Mouse (Mus musculus) MEL (cell line): ENCODE results near the gene Insm2. TPM values are rescaled to one million over a fixed set of nuclear protein-coding genes. Genes with fewer than 3 reads are reported as not detected.

Source experiments
- DNase-seq: peaks from one replicate; pipeline ENCODE4 v3.0.0; 2011; ENCODE audit warnings: low read depth, low spot score
- H3K27ac ChIP-seq: 2 replicates; pipeline ENCODE4 v1.5.1; 2012; ENCODE audit warnings: low read depth, mild to moderate bottlenecking, control low read depth, low read length, moderate library complexity; ENCODE audit not compliant: control insufficient read depth
- H3K27me3 ChIP-seq, 2 experiments: fragments of 150-350 bp in 1 of 2; sonication (generic) in 1 of 2; 2 replicates each; pipeline ENCODE4 v1.6.1; 2012; ENCODE audit warnings: low read length in 2 of 2, mild to moderate bottlenecking in 2 of 2, improper control_type of control experiment in 1 of 2, moderate library complexity in 1 of 2; ENCODE audit not compliant: insufficient read depth in 2 of 2, control insufficient read depth in 1 of 2
- H3K36me3 ChIP-seq, 2 experiments: 2 replicates each; pipeline ENCODE4 v1.6.1; 2012 to 2014; ENCODE audit warnings: low read length in 2 of 2, improper control_type of control experiment in 1 of 2, inconsistent platforms in 1 of 2, mild to moderate bottlenecking in 1 of 2; ENCODE audit not compliant: insufficient read depth in 2 of 2, control insufficient read depth in 1 of 2
- H3K4me1 ChIP-seq, 2 experiments: fragments of 150-350 bp in 1 of 2; sonication (generic) in 1 of 2; 2 replicates each; pipeline ENCODE4 v1.6.1; 2012; ENCODE audit warnings: low read length in 2 of 2, improper control_type of control experiment in 1 of 2, mild to moderate bottlenecking in 1 of 2; ENCODE audit not compliant: insufficient read depth in 2 of 2, control insufficient read depth in 1 of 2
- H3K4me3 ChIP-seq, 2 experiments: fragments of 150-350 bp in 1 of 2; sonication (generic) in 1 of 2; 2 replicates each; pipeline ENCODE4 v1.5.1; 2012; ENCODE audit warnings: low read depth in 2 of 2, low read length in 2 of 2, mild to moderate bottlenecking in 2 of 2, moderate library complexity in 2 of 2, control low read depth in 1 of 2, improper control_type of control experiment in 1 of 2; ENCODE audit not compliant: control insufficient read depth in 1 of 2, insufficient read depth in 1 of 2
- H3K79me2 ChIP-seq: 2 replicates; pipeline ENCODE4 v1.6.1; 2012; ENCODE audit warnings: mild to moderate bottlenecking, low read length, moderate library complexity; ENCODE audit not compliant: control insufficient read depth, poor library complexity, insufficient read depth
- H3K9ac ChIP-seq: 2 replicates; pipeline ENCODE4 v1.6.1; 2012; ENCODE audit warnings: low read depth, mild to moderate bottlenecking, control low read depth, low read length, moderate library complexity; ENCODE audit not compliant: control insufficient read depth, poor library complexity, severe bottlenecking
- H3K9me3 ChIP-seq: fragments of 150-350 bp; sonication (generic); replicated peaks from 2 replicates; pipeline ENCODE4 v1.6.1; 2012; ENCODE audit warnings: mild to moderate bottlenecking, low read length, improper control_type of control experiment, moderate library complexity; ENCODE audit not compliant: insufficient read depth
- E2F4 ChIP-seq: IDR thresholded peaks from 2 replicates; pipeline ENCODE4 v1.6.1; 2011; ENCODE audit warnings: low read depth, low read length, improper control_type of control experiment, borderline replicate concordance
- EP300 ChIP-seq, 2 experiments: IDR thresholded peaks; 2 replicates each; pipeline ENCODE4 v1.6.1; 2011; ENCODE audit warnings: improper control_type of control experiment in 2 of 2, low read length in 2 of 2, low read depth in 1 of 2, mild to moderate bottlenecking in 1 of 2
- GATA1 ChIP-seq: IDR thresholded peaks from 2 replicates; pipeline ENCODE4 v1.6.1; 2011; ENCODE audit warnings: low read depth, low read length, improper control_type of control experiment
- JUND ChIP-seq: IDR thresholded peaks from 2 replicates; pipeline ENCODE4 v1.6.1; 2011; ENCODE audit warnings: low read depth, mild to moderate bottlenecking, improper control_type of control experiment, low read length
- MAFK ChIP-seq: IDR thresholded peaks from 2 replicates; pipeline ENCODE4 v1.6.1; 2011; ENCODE audit warnings: low read depth, mild to moderate bottlenecking, low read length, improper control_type of control experiment, borderline replicate concordance
- MEF2A ChIP-seq: IDR thresholded peaks from 2 replicates; pipeline ENCODE4 v1.6.1; 2014; ENCODE audit warnings: low read depth, mild to moderate bottlenecking, inconsistent platforms, low read length, improper control_type of control experiment; ENCODE audit not compliant: poor library complexity, insufficient replicate concordance, severe bottlenecking; ENCODE audit errors: extremely low read depth
- MXI1 ChIP-seq: IDR thresholded peaks from 2 replicates; pipeline ENCODE4 v1.6.1; 2011; ENCODE audit warnings: mild to moderate bottlenecking, low read depth, low read length, improper control_type of control experiment
- MYB ChIP-seq: IDR thresholded peaks from 2 replicates; pipeline ENCODE4 v1.6.1; 2011; ENCODE audit warnings: mild to moderate bottlenecking, low read depth, low read length, improper control_type of control experiment
- NRF1 ChIP-seq: IDR thresholded peaks from 2 replicates; pipeline ENCODE4 v1.6.1; 2014; ENCODE audit warnings: low read depth, mild to moderate bottlenecking, inconsistent platforms, low read length, improper control_type of control experiment, moderate library complexity; ENCODE audit not compliant: poor library complexity, insufficient read depth, severe bottlenecking
- POLR2A ChIP-seq, 2 experiments: IDR thresholded peaks; 2 replicates each; pipeline ENCODE4 v1.6.1; 2011 to 2012; ENCODE audit warnings: low read length in 2 of 2, mild to moderate bottlenecking in 2 of 2, control low read depth in 1 of 2, improper control_type of control experiment in 1 of 2, low read depth in 1 of 2, moderate library complexity in 1 of 2; ENCODE audit not compliant: control insufficient read depth in 1 of 2, insufficient read depth in 1 of 2, poor library complexity in 1 of 2
- POLR2AphosphoS2 ChIP-seq: IDR thresholded peaks from 2 replicates; pipeline ENCODE4 v1.6.1; 2011; ENCODE audit warnings: low read length, improper control_type of control experiment
- RAD21 ChIP-seq: IDR thresholded peaks from 2 replicates; pipeline ENCODE4 v1.6.1; 2011; ENCODE audit warnings: mild to moderate bottlenecking, low read depth, low read length, improper control_type of control experiment
- TAL1 ChIP-seq: IDR thresholded peaks from 2 replicates; pipeline ENCODE4 v1.6.1; 2012; ENCODE audit warnings: mild to moderate bottlenecking, inconsistent platforms, low read length, moderate library complexity, mixed read lengths
- TCF12 ChIP-seq: IDR thresholded peaks from 2 replicates; pipeline ENCODE4 v1.6.1; 2014; ENCODE audit warnings: low read depth, mild to moderate bottlenecking, inconsistent platforms, low read length, improper control_type of control experiment, moderate library complexity
- UBTF ChIP-seq: IDR thresholded peaks from 2 replicates; pipeline ENCODE4 v1.6.1; 2012; ENCODE audit warnings: low read depth, mild to moderate bottlenecking, inconsistent platforms, low read length, improper control_type of control experiment, moderate library complexity, borderline replicate concordance; ENCODE audit not compliant: insufficient read depth
- ZKSCAN1 ChIP-seq: IDR thresholded peaks from 2 replicates; pipeline ENCODE4 v1.6.1; 2012; ENCODE audit warnings: low read depth, mild to moderate bottlenecking, inconsistent platforms, low read length, improper control_type of control experiment, moderate library complexity
- polyA plus RNA-seq, 2 experiments: library from polyadenylated mRNA; stranded (reverse) in 1 of 2; unstranded in 1 of 2; fragments of >175 nt in 1 of 2; fragments of >200 nt in 1 of 2; gene quantifications; 2 replicates each; pipeline versions ENCODE4 v1.2.1 to v1.2.4; 2012; ENCODE audit warnings: low replicate concordance in 2 of 2, low read depth in 1 of 2; ENCODE audit not compliant: insufficient read length in 2 of 2, insufficient read depth in 1 of 2, missing spikeins in 1 of 2
- total RNA-seq: library from RNA; depleted of rRNA; stranded (reverse); fragments of 300-350 nt; gene quantifications from 2 replicates; pipeline ENCODE4 v1.2.3, GENCODE M21; 2012

Gene Insm2
- total and polyA plus RNA-seq, 3 experiments = not detected

DNA sequence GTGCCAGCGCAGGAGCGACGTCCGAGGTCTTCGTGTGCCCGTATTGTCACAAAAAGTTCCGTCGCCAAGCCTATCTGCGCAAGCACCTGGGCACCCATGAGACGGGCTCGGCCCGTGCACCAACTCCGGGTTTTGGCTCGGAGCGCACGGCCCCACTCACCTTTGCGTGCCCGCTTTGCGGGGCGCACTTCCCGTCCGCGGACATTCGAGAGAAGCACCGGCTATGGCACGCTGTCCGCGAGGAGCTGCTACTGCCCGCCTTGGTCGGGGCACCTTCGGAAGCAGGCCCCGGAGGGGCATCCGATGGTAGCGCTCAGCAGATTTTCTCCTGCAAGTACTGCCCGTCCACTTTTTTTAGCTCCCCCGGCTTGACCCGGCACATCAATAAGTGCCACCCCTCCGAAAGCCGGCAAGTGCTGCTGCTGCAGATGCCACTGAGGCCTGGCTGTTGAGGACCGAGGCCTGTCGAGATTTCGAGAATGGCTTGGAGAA, 1.3 kb downstream of the Insm2 start:
- TF ChIP-seq MYB (no peak), JUND (no peak), POLR2AphosphoS2 (no peak), MAFK (no peak), EP300 (IDR thresholded peaks at IDR 0.05; ENCODE audit: low read depth in 1 of 2, low read length in 2 of 2) (no peak), ZKSCAN1 (no peak), POLR2A (IDR thresholded peaks at IDR 0.05; ENCODE audit: control insufficient read depth in 1 of 2, insufficient read depth in 1 of 2, low read depth in 1 of 2, low read length in 2 of 2, poor library complexity in 1 of 2) (no peak)
- no peaks in the 10 kb centered on the region for H3K79me2 ChIP-seq
- no peak for DNase-seq
- peaks cover 0 to 6% of the 10 kb centered on the region in 2 experiments; a peak in 2 of 4 replicates for H3K36me3 ChIP-seq
- no peaks in the 10 kb centered on the region for H3K9me3 ChIP-seq
- H3K27me3 ChIP-seq = no peaks in the 10 kb centered on the region
- H3K4me1 ChIP-seq = peaks cover 2 to 3% of the 10 kb centered on the region in 2 experiments; a peak in 1 of 4 replicates
- no peak overlapping the region for H3K9ac ChIP-seq
- H3K4me3 ChIP-seq = no peak overlapping the region
- no peak overlapping the region for H3K27ac ChIP-seq

DNA sequence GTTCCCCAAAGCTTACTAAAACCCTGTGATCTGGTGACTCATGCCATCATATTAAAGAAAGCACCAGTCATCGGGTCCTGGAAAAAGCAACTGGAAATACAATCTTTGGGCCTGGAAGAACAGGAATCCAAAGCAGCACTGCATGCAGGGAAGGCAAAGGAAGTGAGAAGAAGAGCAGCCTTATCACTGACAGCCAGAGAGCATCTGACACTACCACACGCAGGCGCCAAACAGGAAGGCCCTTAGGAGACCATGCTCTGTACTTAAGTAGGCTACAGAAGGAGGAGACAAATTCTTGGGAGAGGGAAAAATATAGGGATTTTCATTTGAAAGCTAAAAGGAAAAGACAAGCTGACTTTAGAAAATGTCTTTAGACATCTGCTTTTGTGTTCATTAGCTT, 5.2 kb downstream of the Insm2 start:
- peak; percentile 79 for DNase-seq
- TF ChIP-seq TCF12 (peak; percentile 81), POLR2A (IDR thresholded peaks at IDR 0.05; ENCODE audit: control insufficient read depth in 1 of 2, insufficient read depth in 1 of 2, low read depth in 1 of 2, low read length in 2 of 2, poor library complexity in 1 of 2) (no peak), TAL1 (peak; percentile 71), EP300 (IDR thresholded peaks at IDR 0.05; ENCODE audit: low read depth in 1 of 2, low read length in 2 of 2) (peak; percentile 56 to 76; a peak in 3 of 4 replicates), GATA1 (peak; percentile 76), ZKSCAN1 (no peak), RAD21 (no peak), MXI1 (peak; percentile 23; the same call in 1 of the 2 replicates), NRF1 (peak; percentile 57)
- no peak overlapping the region for H3K27ac ChIP-seq
- H3K9me3 ChIP-seq = no peaks in the 10 kb centered on the region
- peaks cover 2 to 3% of the 10 kb centered on the region in 2 experiments; a peak in 1 of 4 replicates for H3K4me1 ChIP-seq
- H3K79me2 ChIP-seq = no peaks in the 10 kb centered on the region
- no peak overlapping the region for H3K4me3 ChIP-seq
- H3K36me3 ChIP-seq = peaks cover 0 to 9% of the 10 kb centered on the region in 2 experiments; a peak in 2 of 4 replicates
- H3K9ac ChIP-seq = no peak overlapping the region
- H3K27me3 ChIP-seq = no peaks in the 10 kb centered on the region

DNA sequence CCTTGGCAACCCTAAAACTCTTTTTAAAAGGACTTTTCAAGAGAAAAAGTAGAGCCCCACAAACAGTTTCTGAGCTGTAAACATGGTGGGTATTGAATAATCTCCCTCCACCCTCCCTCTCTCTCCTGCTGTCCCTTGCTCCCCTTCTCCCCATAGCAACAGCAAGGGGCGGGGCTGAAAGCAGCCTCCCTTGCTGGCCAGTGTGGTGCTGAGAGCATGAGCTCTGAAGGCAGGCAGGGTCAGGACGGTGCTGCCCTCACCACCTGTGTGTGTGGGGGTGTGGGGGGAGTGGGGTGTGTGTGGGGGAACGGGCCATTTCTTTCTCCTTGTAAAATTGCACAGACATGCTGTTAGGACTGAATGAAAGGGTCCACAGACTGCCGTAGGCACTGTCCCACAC, 8.7 kb downstream of the Insm2 start:
- Histone ChIP-seq H3K27me3 (no peaks in the 10 kb centered on the region), H3K9ac (no peak overlapping the region), H3K79me2 (no peaks in the 10 kb centered on the region), H3K36me3 (peaks cover 0 to 20% of the 10 kb centered on the region in 2 experiments; a peak in 2 of 4 replicates), H3K27ac (no peak overlapping the region), H3K4me1 (peaks cover 5 to 7% of the 10 kb centered on the region in 2 experiments), H3K4me3 (no peak overlapping the region), H3K9me3 (no peaks in the 10 kb centered on the region)
- TF ChIP-seq E2F4 (no peak), POLR2A (IDR thresholded peaks at IDR 0.05; ENCODE audit: control insufficient read depth in 1 of 2, insufficient read depth in 1 of 2, low read depth in 1 of 2, low read length in 2 of 2, poor library complexity in 1 of 2) (no peak), MEF2A (no peak), NRF1 (no peak), ZKSCAN1 (no peak), UBTF (no peak)
- no peak for DNase-seq
